Mouse (Mus musculus) layer of hippocampus, adult 11-12 months (tissue): ENCODE measurements around the gene Letmd1.

ENCODE experiments used
- DNase-seq: peaks from one replicate; pipeline ENCODE4 v3.0.0; 2022; ENCODE audit warnings: low spot score

Letmd1 gene

GRCm38 (mm10) chr15:100508454-100509167, 39.8 kb downstream of the Letmd1 start:
- DNase-seq: no peak

- DNase-seq: no peak
These were observed 41.2 kb downstream of the Letmd1 start for GRCm38 (mm10) chr15:100510072-100510471.

GRCm38 (mm10) chr15:100513387-100513786, 44.6 kb downstream of the Letmd1 start:
- DNase-seq: no peak

- DNase-seq: no peak
These were observed 46.3 kb downstream of the Letmd1 start for GRCm38 (mm10) chr15:100515121-100515520.

GRCm38 (mm10) chr15:100520306-100520705, 51.5 kb downstream of the Letmd1 start:
- DNase-seq: no peak

- DNase-seq: no peak
These were observed 56.6 kb downstream of the Letmd1 start for GRCm38 (mm10) chr15:100525405-100525804.

GRCm38 (mm10) chr15:100527900-100528299, 59.1 kb downstream of the Letmd1 start:
- no peak for DNase-seq
